Mouse (Mus musculus) stomach, embryonic 15.5 days (tissue): ENCODE results near the gene Kif2a. TPM values are rescaled to one million over a fixed set of nuclear protein-coding genes. Genes with fewer than 3 reads are reported as not detected.

Experiments used
- ATAC-seq: fragments of 200-750 bp; cut with Nextera tagmentation; 2 replicates; pipeline ENCODE4 v1.8.0; 2017; ENCODE audit warnings: low read depth, moderate number of reproducible peaks, moderate TSS enrichment; ENCODE audit not compliant: insufficient read depth, low FRiP score
- H3K27ac ChIP-seq: fragments of 300-500 bp; sonication (generic); 2 replicates; pipeline ENCODE4 v1.5.1; 2015; ENCODE audit warnings: mild to moderate bottlenecking, inconsistent platforms
- H3K27me3 ChIP-seq: fragments of 300-500 bp; sonication (generic); replicated peaks from 2 replicates; pipeline ENCODE4 v1.6.1; 2015; ENCODE audit warnings: inconsistent platforms
- H3K36me3 ChIP-seq: fragments of 300-500 bp; sonication (generic); 2 replicates; pipeline ENCODE4 v1.6.1; 2015; ENCODE audit warnings: inconsistent platforms
- H3K4me1 ChIP-seq: fragments of 300-500 bp; sonication (generic); 2 replicates; pipeline ENCODE4 v1.6.1; 2015; ENCODE audit warnings: inconsistent platforms
- H3K4me2 ChIP-seq: fragments of 300-500 bp; sonication (generic); 2 replicates; pipeline ENCODE4 v1.6.1; 2015; ENCODE audit warnings: mild to moderate bottlenecking, inconsistent platforms
- H3K4me3 ChIP-seq: fragments of 300-500 bp; sonication (generic); replicated peaks from 2 replicates; pipeline ENCODE4 v1.5.1; 2015; ENCODE audit warnings: inconsistent platforms
- H3K9ac ChIP-seq: fragments of 300-500 bp; sonication (generic); 2 replicates; pipeline ENCODE4 v1.6.1; 2015; ENCODE audit warnings: inconsistent platforms
- H3K9me3 ChIP-seq: fragments of 300-500 bp; sonication (generic); 2 replicates; pipeline ENCODE4 v1.6.1; 2016; ENCODE audit warnings: inconsistent platforms
- WGBS: fragments of 180-500 bp; shearing (Covaris S2); methylation state at CpG from one replicate; pipeline ENCODE4 v1.1.7; 2015; 5-methylcytosine and 5-hydroxymethylcytosine counted together
- polyA plus RNA-seq: library from polyadenylated mRNA; unstranded; fragments of >200 nt; fragmentation: Nextera tagmentation; extraction: Ambion mirVana; gene quantifications from 2 replicates; pipeline ENCODE4 v1.2.1, GENCODE M21; 2015

The Kif2a gene
- 16.0 and 21.5 TPM in 2 replicates for polyA plus RNA-seq

- Histone ChIP-seq H3K4me3 (peak within 1 kb of the TSS; percentile 89), H3K9me3 (no peaks in the 10 kb centered on the region), H3K9ac (peak within 1 kb of the TSS; percentile 85), H3K4me1 (0 out of 2 replicates have a peak, but pooled peaks cover 3% of the 10 kb centered on the region), H3K36me3 (0 out of 2 replicates have a peak, but pooled peaks cover 5% of the 10 kb centered on the region), H3K27me3 (no peaks in the 10 kb centered on the region), H3K4me2 (peak within 1 kb of the TSS; percentile 81), H3K27ac (peak within 1 kb of the TSS; percentile 88)
- ATAC-seq, result peak; percentile 57
- under 1% methylated on average over 81 of the region's 87 CpGs for WGBS
These were observed at the start of gene Kif2a for GRCm38 (mm10) chr13:107021461-107022265. TSS of gene Kif2a (minus strand) at chr13:107022126.

DNA sequence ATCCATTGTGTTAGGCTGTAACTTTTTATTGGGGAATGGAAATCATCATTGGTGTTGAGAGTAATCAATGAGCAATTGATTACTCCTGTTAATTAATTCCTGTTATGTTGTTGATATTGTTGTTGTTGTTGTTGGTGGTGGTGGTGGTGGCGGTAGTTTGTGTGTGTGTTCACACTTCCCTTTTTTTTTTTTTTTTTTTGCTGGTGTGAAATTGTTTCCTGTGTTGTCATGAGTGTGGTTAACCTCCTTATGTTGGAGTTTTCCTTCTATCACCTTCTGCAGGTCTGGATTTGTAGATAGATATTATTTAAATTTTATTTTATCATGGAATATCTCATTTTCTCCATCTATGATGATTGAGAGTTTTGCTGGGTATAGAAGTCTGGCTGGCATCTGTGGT lies 47.1 kb upstream of the Kif2a start:
- Histone ChIP-seq H3K9ac (no peak overlapping the region), H3K27me3 (no peaks in the 10 kb centered on the region), H3K27ac (no peak overlapping the region), H3K9me3 (no peaks in the 10 kb centered on the region), H3K4me1 (peaks cover 9% of the 10 kb centered on the region; the same call in 1 of the 2 replicates), H3K4me3 (no peak overlapping the region), H3K36me3 (no peaks in the 10 kb centered on the region), H3K4me2 (no peak overlapping the region)
- WGBS, result 94% methylated on average over 1 of the region's 1 CpGs
- ATAC-seq, result no peak

GRCm38 (mm10) chr13:107065098-107065855 lies 43.4 kb upstream of the Kif2a start:
- ATAC-seq, result no peak
- H3K27ac ChIP-seq, result no peak overlapping the region
- H3K4me1 ChIP-seq, result no peaks in the 10 kb centered on the region
- H3K4me3 ChIP-seq, result no peak overlapping the region
- no peak overlapping the region for H3K4me2 ChIP-seq
- H3K36me3 ChIP-seq, result no peaks in the 10 kb centered on the region
- no peaks in the 10 kb centered on the region for H3K9me3 ChIP-seq
- H3K9ac ChIP-seq, result no peak overlapping the region
- 69% methylated on average over 10 of the region's 10 CpGs for WGBS
- H3K27me3 ChIP-seq, result no peaks in the 10 kb centered on the region

- Histone ChIP-seq H3K27me3 (no peaks in the 10 kb centered on the region), H3K9me3 (no peaks in the 10 kb centered on the region), H3K4me2 (no peak overlapping the region), H3K4me3 (no peak overlapping the region), H3K36me3 (no peaks in the 10 kb centered on the region), H3K27ac (no peak overlapping the region), H3K9ac (no peak overlapping the region), H3K4me1 (no peaks in the 10 kb centered on the region)
- peak; percentile 51; the same call in 1 of the 2 replicates for ATAC-seq
- WGBS, result 81% methylated on average over 2 of the region's 2 CpGs
These were observed 42.3 kb upstream of the Kif2a start for GRCm38 (mm10) chr13:107064263-107064662.

- Histone ChIP-seq H3K4me1 (no peaks in the 10 kb centered on the region), H3K4me2 (no peak overlapping the region), H3K36me3 (no peaks in the 10 kb centered on the region), H3K27me3 (no peaks in the 10 kb centered on the region), H3K4me3 (no peak overlapping the region), H3K9me3 (no peaks in the 10 kb centered on the region), H3K27ac (no peak overlapping the region), H3K9ac (no peak overlapping the region)
- ATAC-seq, result peak; percentile 97
- 40% methylated on average over 7 of the region's 7 CpGs for WGBS
These were observed 41.3 kb upstream of the Kif2a start for GRCm38 (mm10) chr13:107063115-107063807.

DNA sequence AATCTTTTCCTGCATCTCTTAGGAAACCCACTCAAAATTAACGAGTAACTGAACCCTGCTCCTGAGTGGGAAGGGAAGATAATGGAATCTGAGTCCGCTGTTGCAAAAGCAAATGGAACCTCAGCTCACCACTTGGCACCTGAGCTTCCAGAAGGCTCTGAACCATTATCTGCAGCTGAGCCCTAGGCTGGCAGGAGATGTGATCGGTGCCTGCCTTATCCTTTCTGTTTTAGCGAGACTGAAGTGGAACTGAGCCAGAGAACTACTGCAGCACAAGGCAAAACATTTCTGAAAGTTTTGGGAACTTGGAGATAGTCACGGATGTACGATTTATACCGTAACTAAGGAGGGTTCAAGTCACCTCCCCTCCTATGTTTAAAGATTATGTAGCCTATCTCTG lies 38.2 kb upstream of the Kif2a start:
- H3K4me1 ChIP-seq, result no peaks in the 10 kb centered on the region
- H3K9me3 ChIP-seq, result no peaks in the 10 kb centered on the region
- H3K4me3 ChIP-seq, result no peak overlapping the region
- no peaks in the 10 kb centered on the region for H3K27me3 ChIP-seq
- H3K9ac ChIP-seq, result no peak overlapping the region
- ATAC-seq, result no peak
- no peak overlapping the region for H3K4me2 ChIP-seq
- 77% methylated on average over 7 of the region's 7 CpGs for WGBS
- no peak overlapping the region for H3K27ac ChIP-seq
- no peaks in the 10 kb centered on the region for H3K36me3 ChIP-seq

DNA sequence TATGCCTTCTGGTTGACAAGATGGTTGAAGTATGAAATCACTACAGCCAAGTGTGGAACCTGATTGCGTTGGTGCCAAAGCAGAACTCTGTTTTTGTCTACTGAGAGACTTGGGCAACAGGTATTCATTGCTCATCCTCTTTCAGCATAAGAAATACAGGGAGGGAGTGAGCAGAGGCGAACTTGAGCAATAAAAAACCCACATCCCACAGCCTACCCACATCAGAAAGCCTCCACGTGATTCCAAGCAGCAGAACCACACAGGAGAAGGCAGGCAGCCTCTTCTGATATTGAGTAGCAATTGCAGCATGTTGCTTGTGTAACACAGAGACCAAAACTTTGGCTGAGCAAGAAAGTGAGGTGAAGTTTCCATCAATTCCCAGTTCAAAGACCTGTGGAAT lies 37.5 kb upstream of the Kif2a start:
- H3K27me3 ChIP-seq, result no peaks in the 10 kb centered on the region
- no peak overlapping the region for H3K9ac ChIP-seq
- H3K9me3 ChIP-seq, result no peaks in the 10 kb centered on the region
- ATAC-seq, result no peak
- H3K4me2 ChIP-seq, result no peak overlapping the region
- H3K36me3 ChIP-seq, result no peaks in the 10 kb centered on the region
- WGBS, result 69% methylated on average over 3 of the region's 3 CpGs
- H3K4me1 ChIP-seq, result no peaks in the 10 kb centered on the region
- H3K27ac ChIP-seq, result no peak overlapping the region
- H3K4me3 ChIP-seq, result no peak overlapping the region

DNA sequence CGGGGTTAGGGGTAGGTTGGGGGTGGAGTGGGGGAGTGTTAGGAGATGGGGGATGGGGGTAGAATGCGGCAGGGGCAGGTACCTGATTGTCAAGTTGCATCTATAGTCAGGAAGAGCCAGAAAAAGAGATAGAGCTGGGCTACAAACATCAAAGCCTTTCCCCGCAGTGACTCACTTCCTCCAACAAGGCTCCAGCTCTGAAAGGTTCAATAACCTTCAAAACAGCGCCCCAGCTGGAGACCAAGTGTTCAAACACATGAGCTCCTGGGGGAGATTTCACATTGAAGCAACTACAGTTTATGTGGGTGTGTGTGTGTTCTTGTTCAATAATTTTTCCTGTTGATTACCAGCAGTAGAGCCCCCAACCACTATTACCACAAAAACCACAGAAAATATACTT lies 34.4 kb upstream of the Kif2a start:
- Histone ChIP-seq H3K36me3 (no peaks in the 10 kb centered on the region), H3K27me3 (no peaks in the 10 kb centered on the region), H3K9me3 (no peaks in the 10 kb centered on the region), H3K9ac (no peak overlapping the region), H3K4me1 (no peaks in the 10 kb centered on the region), H3K4me2 (no peak overlapping the region), H3K4me3 (no peak overlapping the region), H3K27ac (no peak overlapping the region)
- no peak for ATAC-seq
- WGBS, result 28% methylated on average over 4 of the region's 4 CpGs

DNA sequence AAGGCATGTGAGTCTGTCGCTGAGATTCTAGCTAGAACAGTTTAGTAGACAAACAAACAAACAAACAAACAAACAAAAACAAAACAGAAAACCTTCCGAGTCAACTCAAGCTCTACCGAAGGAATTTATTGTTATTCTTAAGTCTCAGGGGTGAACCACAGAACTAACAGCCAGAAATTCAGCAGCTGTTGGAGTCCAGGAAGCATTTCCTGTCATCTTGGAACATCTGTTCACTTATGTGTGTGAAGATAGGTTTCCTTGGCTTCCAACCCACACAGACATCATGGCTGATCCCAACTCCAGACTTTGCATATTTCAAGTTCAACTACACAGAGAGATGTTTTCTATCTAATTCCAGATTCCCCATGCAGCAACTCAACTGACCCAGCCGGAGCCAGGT lies 32.6 kb upstream of the Kif2a start:
- no peak for ATAC-seq
- no peak overlapping the region for H3K27ac ChIP-seq
- WGBS, result 57% methylated on average over 4 of the region's 4 CpGs
- no peaks in the 10 kb centered on the region for H3K9me3 ChIP-seq
- no peaks in the 10 kb centered on the region for H3K4me1 ChIP-seq
- H3K36me3 ChIP-seq, result no peaks in the 10 kb centered on the region
- H3K9ac ChIP-seq, result no peak overlapping the region
- no peak overlapping the region for H3K4me2 ChIP-seq
- H3K27me3 ChIP-seq, result no peaks in the 10 kb centered on the region
- H3K4me3 ChIP-seq, result no peak overlapping the region

DNA sequence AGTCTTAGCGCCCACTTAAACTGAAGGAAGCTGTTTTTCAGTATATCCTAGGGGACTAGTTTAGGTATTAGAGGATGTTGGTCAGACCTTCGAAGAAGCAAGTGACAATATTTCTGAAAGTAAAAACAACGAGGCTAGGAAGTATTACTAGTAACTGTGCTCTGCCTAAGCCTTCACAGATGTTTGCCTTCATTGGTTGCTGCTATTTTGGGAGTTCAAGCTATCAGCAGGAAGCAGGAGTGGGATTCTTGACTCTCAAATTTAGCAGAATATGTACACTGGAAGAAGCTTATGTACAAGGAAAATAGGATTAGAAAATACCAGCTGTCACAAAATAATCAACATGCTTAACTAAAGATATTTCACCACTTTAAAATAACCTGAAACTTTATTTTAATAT lies 29.4 kb upstream of the Kif2a start:
- H3K4me2 ChIP-seq, result no peak overlapping the region
- no peak overlapping the region for H3K4me3 ChIP-seq
- H3K9me3 ChIP-seq, result no peaks in the 10 kb centered on the region
- no peak for ATAC-seq
- no peak overlapping the region for H3K27ac ChIP-seq
- WGBS, result 63% methylated on average over 3 of the region's 3 CpGs
- H3K36me3 ChIP-seq, result no peaks in the 10 kb centered on the region
- no peaks in the 10 kb centered on the region for H3K4me1 ChIP-seq
- no peak overlapping the region for H3K9ac ChIP-seq
- no peaks in the 10 kb centered on the region for H3K27me3 ChIP-seq

DNA sequence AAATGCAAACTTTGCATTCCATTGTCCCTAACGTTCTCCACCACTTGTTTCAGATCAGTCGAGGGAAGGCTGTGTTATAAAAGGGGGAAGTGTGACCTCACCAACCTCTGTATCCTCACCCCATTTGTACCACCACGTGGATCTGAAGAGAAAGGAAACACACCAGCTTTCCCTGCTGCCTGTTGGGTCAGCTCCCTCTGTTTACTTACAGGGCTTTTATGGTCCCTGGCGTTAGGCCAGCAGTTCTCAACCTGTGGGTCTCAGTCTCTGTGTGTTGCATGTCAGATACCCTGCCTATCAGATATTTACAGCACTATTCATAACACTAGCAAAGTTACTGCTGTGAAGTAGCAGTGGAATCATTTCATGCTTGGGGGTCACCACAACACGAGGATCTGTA lies 22.3 kb upstream of the Kif2a start:
- H3K9ac ChIP-seq, result no peak overlapping the region
- H3K4me1 ChIP-seq, result no peaks in the 10 kb centered on the region
- ATAC-seq, result peak; percentile 31; the same call in 1 of the 2 replicates
- no peaks in the 10 kb centered on the region for H3K27me3 ChIP-seq
- H3K27ac ChIP-seq, result no peak overlapping the region
- no peak overlapping the region for H3K4me2 ChIP-seq
- 9% methylated on average over 5 of the region's 5 CpGs for WGBS
- H3K9me3 ChIP-seq, result no peaks in the 10 kb centered on the region
- no peak overlapping the region for H3K4me3 ChIP-seq
- no peaks in the 10 kb centered on the region for H3K36me3 ChIP-seq

DNA sequence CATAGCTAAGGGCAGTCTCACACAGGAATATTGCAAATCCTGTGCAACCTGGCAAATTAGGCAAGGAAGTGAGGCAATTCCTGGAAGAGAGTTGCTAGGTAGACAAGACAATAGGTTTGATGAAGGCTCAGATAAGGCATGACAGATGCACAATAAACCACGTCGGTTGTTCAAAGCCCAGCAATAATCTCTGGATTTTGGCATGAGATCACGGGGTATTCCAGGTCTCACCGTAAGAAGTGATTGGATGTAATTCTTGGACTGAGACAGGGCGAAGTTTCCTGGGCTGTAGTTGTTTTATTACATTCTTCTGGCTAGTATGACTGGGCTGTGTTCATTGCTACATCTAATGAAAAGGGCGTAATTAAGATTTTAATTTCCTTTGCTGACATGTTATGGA lies 20.6 kb upstream of the Kif2a start:
- H3K4me1 ChIP-seq, result no peaks in the 10 kb centered on the region
- no peaks in the 10 kb centered on the region for H3K36me3 ChIP-seq
- no peak overlapping the region for H3K27ac ChIP-seq
- ATAC-seq, result no peak
- H3K4me2 ChIP-seq, result no peak overlapping the region
- WGBS, result 79% methylated on average over 6 of the region's 6 CpGs
- H3K9ac ChIP-seq, result no peak overlapping the region
- no peaks in the 10 kb centered on the region for H3K9me3 ChIP-seq
- no peak overlapping the region for H3K4me3 ChIP-seq
- no peaks in the 10 kb centered on the region for H3K27me3 ChIP-seq
